Mouse (Mus musculus) kidney, adult 2 months (tissue): ENCODE results near the gene Il10rb.

ENCODE experiments used
- CTCF ChIP-seq: fragments of 200-500 bp; conservative IDR thresholded peaks from 2 replicates; pipeline ENCODE4 v1.5.1; 2011; ENCODE audit warnings: low read depth, mild to moderate bottlenecking, control low read depth, low read length, moderate library complexity, mixed read lengths; ENCODE audit not compliant: insufficient read depth, insufficient read length
- POLR2A ChIP-seq: fragments of 200-500 bp; IDR thresholded peaks from one replicate; pipeline ENCODE4 v1.6.1; 2011; ENCODE audit warnings: low read depth, low read length, control low read depth

- TF ChIP-seq POLR2A (no peak), CTCF (no peak)
Measured at GRCm38 (mm10) chr16:91464594-91465504, 58.9 kb downstream of the Il10rb start.
